Mouse (Mus musculus) heart, postnatal 14 days (tissue): Measurements from ENCODE around the gene Ccsap. TPM values are rescaled to one million over a fixed set of nuclear protein-coding genes. Genes with fewer than 3 reads are reported as not detected.

ENCODE experiments used
- DNase-seq, 2 experiments: peaks; one replicate each; pipeline ENCODE4 v3.0.0; 2021 to 2022
- intact Hi-C: fragments of 180-260 bp; cut with DNase I; formaldehyde crosslinking; loops from one replicate; pipeline ENCODE4 v1.15.1; 2025
- total RNA-seq, 2 experiments: library from RNA; stranded (reverse); gene quantifications; 2 replicates each; pipeline ENCODE4 v1.2.3; 2021

Gene Ccsap
- total RNA-seq, 2 experiments from 2014 or later, result 1.7 to 2.2 TPM

DNA sequence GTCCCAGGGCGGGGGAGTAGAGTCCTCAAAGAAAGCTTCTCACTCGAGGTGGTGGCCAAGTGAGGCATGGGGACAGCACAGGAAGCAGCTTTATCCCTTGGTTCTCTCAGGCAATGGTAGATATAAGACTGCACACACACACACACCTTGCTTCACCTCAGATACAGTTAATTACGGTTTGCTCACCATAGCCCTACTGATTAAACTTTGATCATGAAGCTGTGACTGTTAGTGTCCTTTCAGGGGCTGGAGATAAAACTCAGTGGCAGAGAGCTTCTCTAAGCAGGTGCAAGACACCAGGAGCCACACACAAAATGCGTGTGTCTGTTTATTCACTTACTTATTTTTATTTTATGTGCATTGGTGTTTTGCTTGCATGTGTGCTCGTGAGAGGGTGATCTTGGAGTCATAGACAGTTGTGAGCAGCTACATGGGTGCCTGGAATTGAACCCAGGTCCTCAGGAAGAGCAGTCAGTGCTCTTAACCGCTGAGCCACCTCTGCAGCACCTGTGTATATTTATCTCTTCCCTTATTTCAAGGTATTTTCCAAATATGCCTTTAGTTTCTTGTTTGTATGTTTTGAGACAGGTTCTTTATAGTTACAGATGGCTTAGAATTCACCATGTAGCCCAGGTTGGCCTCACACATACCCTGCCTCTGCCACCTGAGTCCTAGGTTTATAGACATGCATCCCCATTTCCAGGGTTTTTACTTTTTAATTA, 52.0 kb downstream of the Ccsap start:
- no peak for DNase-seq
- intact Hi-C loops, result no loop called here

GRCm38 (mm10) chr8:123807024-123807431, 53.0 kb downstream of the Ccsap start:
- no peak for DNase-seq
- intact Hi-C loops, result no loop called here

DNA sequence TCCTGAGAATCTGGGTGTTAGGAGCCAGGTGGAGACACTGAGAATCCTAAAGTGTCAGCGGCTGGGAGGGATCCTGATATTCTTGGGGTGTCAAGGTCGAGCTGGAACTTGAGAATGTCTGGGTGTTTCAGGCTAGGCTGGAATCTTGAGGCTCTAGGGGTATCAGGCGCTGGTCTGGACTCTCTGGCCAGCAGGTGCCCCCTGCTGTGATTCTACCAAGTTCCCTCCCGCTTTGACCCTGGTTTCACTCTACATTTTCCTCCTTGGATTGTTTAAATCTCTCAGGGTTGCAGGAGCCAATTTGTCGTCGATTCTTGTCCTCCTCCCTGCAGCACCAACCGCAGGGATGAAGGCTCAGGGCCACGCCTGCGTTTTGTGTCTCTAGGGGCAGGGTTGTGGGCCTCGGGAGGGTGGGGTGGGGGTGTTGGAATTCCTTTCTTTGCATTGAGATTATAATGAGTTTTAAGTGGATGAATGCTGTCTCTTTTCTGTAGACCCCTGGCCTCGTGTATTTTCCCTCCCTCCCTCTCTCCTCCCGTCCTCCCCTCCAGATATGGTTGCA, 53.6 kb downstream of the Ccsap start:
- DNase-seq, result no peak
- intact Hi-C loops, result no loop called here

DNA sequence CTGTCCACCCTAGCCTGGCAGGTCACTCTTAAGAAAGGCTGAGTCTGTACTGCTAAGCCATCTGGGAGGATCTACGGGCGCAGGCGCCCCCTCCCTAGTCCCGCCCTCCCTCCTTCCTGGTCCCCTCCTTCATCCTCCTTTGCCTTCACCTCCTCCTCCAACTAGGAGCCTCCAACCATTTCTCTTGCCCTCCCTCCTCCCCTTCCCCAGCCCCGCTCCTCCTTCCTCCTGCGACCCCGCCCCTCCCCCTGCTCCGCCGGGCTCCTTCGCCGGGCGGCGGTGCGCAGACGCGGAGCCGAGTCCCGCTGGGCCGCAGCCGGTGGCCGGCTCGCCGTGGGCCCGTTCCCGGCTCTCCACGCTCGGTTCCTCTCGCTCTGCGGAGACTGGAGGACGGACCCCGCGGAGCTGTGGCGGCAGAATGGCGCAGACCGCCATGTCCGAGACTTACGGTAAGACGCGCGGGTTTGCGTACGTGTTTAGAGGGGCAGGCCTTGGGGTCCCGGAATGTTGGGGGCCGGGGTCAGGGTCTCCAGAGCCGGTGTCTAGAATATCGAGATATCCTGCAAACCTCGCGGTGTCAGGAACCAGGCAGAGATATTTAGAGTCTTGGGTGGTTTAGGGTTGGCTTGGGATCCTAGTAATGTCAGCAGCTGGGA, 54.2 kb downstream of the Ccsap start, which contains the start of gene Rab4a:
Gene Rab4a (plus strand): TSS at position 268 of the 656 bp plus-strand sequence.
- intact Hi-C loops, result no loop called here
- peak; percentile 89 to 91 for DNase-seq

GRCm38 (mm10) chr8:123805209-123805717, 54.7 kb downstream of the Ccsap start:
- intact Hi-C loops, result no loop called here
- no peak for DNase-seq

GRCm38 (mm10) chr8:123804586-123804985, 55.4 kb downstream of the Ccsap start:
- intact Hi-C loops, result no loop called here
- no peak for DNase-seq

- intact Hi-C loops, result no loop called here
- no peak for DNase-seq
These were observed 56.4 kb downstream of the Ccsap start for GRCm38 (mm10) chr8:123803639-123804038.

GRCm38 (mm10) chr8:123801538-123801937, 58.5 kb downstream of the Ccsap start:
- DNase-seq, result no peak
- intact Hi-C loops, result no loop called here

GRCm38 (mm10) chr8:123800867-123801266, 59.1 kb downstream of the Ccsap start:
- no peak for DNase-seq
- intact Hi-C loops, result no loop called here

DNA sequence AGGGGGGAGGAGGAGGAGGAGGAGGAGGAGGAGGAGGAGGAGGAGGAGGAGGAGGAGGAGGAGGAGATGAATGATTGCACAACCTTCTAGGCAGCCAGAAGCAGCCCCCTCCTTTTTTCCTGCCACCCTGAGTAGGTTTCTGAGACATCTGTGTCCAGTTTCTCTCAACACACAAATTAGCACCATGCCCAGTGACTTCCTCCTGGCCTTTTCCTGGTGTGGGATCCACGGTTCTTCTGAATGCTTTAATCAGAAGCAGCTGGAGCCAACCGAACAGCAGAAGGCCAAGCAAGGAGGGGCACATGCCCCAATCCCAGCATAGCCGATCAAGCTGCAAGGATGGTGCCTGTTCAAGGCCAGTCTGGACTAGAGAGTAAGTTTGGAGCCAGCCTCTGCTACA, 60.1 kb downstream of the Ccsap start:
- intact Hi-C loops, result no loop called here

DNA sequence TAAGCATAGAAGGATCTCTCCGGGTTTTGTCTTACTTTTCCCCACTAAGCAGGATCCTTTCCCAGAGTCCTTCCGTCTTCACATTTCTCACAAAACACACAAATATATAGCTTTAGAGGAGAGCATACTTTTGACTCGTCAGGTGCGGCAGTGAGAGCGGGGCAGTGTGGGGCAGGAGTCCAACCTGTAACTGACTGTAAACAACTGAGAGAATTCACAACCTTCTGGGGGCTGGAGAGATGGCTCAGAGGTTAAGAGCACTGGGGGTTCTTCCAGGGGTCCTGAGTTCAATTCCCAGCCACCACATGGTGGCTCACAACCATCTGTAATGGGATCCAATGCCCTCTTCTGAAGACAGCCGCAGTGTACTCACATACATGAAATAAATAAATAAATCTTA, 60.6 kb downstream of the Ccsap start:
- no peak for DNase-seq
- intact Hi-C loops, result no loop called here

More for the DNA sequence above, 60.1 kb downstream of the Ccsap start:
- no peak for DNase-seq

GRCm38 (mm10) chr8:123797928-123798327, 62.1 kb downstream of the Ccsap start:
- DNase-seq, result no peak
- intact Hi-C loops, result no loop called here

DNA sequence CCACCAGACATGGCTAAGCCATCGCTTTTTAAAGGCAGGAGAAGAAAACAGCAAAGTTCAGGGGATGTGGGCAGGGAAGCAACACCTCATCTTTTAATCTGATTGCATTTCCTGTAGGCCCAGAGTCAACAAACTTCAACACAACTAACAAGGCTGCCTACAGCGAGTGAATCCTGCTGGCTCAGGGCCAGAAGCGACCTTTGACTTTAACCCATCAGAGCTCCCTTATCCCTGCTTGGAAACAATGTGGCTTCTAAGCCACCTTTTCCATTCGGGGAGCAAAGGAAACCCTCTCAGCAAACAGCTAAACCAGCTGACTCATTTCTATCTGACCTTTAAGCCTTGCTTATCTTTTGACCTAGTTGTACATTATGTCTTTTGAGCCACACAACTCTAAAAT, 63.3 kb downstream of the Ccsap start:
- DNase-seq, result no peak
- intact Hi-C loops, result no loop called here

DNA sequence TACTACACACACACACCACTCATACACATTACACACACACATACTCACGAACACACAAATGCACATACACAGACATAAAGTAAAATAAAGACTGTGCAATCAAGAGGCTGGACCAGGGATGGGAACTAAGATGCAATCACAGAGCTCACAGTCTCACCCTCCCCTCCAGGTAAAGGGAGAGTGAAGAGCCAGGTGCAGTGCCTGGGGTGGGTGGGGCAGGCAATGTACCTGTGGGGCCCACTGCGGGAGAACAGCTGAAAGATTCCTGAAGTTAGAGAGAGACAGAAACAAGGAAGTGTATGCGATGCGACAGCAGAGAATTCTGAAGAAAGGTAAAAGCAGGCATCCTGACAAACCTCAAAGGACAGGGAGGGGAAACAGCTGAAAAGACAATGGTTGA, 65.2 kb downstream of the Ccsap start:
- DNase-seq, result no peak
- intact Hi-C loops, result loop anchor here (5.0 kb wide), 1 partner anchor 113 kb away; no protein-coding TSS in a partner anchor

DNA sequence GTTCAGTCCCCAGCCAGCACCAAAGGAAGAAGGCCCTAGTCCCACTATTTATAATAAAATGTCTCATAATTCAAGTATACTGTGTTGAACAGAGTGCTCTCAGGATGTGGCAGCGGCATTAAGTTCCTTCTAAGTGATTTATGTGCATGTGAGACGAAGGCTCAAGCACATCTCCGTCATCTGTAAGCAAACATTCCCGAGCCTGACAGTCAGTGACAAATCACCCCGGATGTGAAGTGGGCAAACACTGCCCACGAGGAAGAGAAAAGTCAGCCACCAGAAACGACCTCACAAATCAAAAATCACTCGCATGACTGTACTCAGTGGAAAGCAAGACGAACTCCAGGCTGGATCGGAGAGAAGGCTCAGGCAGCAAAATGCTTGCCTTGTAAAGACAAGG, 66.1 kb downstream of the Ccsap start:
- DNase-seq, result no peak
- intact Hi-C loops, result loop anchor here (5.0 kb wide), 1 partner anchor 113 kb away; no protein-coding TSS in a partner anchor

DNA sequence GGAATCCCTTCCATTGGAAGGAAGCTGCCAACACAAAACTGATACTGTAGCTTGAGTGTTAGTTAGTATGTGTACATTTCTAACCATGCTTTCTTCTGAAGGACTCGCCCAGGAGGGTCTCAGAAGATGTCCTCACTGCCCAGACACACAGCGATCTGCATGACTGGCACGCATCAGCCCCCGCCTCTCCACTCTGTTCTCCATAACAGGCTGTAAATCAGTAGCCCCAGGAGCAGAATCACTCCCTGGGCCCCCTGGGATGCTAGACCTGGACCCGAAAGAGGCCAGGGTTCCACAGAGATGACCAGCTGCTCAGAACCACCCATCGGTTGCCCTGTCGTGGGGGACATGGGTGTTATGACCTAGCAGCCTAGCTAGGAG, 68.2 kb downstream of the Ccsap start:
- no peak for DNase-seq
- intact Hi-C loops, result loop anchor here (5.0 kb wide), 1 partner anchor 115 kb away; no protein-coding TSS in a partner anchor

DNA sequence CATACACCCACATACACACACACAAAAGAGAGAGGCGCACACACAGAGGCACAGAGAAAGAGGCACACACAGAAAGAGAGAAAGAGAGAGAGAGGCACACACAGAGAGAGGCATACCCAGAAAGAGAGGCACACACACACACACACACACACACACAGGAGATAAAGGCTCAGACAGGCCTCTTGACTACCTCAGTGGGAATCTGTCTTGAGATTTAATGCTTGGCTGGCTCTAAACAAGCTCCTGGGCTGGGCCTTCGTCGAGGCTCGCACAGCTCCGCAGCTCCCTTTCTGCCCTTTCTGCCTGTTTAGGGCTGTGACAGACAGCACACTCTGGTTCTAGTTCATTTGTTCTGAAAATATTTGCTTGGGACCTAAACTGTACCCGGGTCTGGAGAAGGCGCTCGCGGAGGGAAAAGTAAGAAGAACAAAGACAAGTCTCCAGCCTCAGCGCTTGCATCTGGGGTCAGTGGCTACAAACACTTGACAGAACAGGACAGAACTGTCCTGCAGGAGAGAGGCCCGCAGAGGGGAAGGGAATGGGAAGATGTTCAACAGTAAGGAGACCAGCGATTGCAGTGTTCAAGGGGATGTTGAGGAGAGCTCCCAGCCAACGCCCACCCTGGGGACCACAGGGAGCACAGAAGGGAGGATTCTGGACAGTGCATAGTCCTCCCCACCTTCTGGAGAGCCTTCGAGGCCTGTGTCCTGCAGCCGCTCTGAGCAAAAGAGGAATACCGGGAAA, 68.7 kb downstream of the Ccsap start:
- intact Hi-C loops, result loop anchor here (5.0 kb wide), 1 partner anchor 116 kb away; no protein-coding TSS in a partner anchor

More for the DNA sequence above, 68.7 kb downstream of the Ccsap start:
- no peak for DNase-seq
